Mouse (Mus musculus): ENCODE measurements at regions not wholly inside any gene's neighbourhood (a gene's known extent, or its start where the extent isn't known, plus 50 kb on each side); places are given as distances from the start of the nearest gene placed in this dataset.

- ATAC-seq (ENCODE audit: poor library complexity, severe bottlenecking): no peak
These were observed 70.7 kb downstream of the Setd4 start for GRCm38 (mm10) chr16:93533205-93533604.

- no peak for ATAC-seq (ENCODE audit: poor library complexity, severe bottlenecking)
These were observed 71.9 kb downstream of the Setd4 start for GRCm38 (mm10) chr16:93531937-93532336.

- no peak for ATAC-seq (ENCODE audit: poor library complexity, severe bottlenecking)
These were observed 81.4 kb downstream of the Setd4 start for GRCm38 (mm10) chr16:93522485-93522884.

GRCm38 (mm10) chr16:93520481-93520880 is 83.4 kb downstream of the Setd4 start:
- ATAC-seq (ENCODE audit: poor library complexity, severe bottlenecking): no peak

- no peak for ATAC-seq (ENCODE audit: poor library complexity, severe bottlenecking)
These were observed 85.2 kb downstream of the Setd4 start for GRCm38 (mm10) chr16:93518620-93519019.

GRCm38 (mm10) chr16:93516793-93517192 is 87.1 kb downstream of the Setd4 start:
- ATAC-seq (ENCODE audit: poor library complexity, severe bottlenecking): no peak

- ATAC-seq (ENCODE audit: poor library complexity, severe bottlenecking): no peak
These were observed 88.4 kb downstream of the Setd4 start for GRCm38 (mm10) chr16:93515456-93515941.

- no peak for ATAC-seq (ENCODE audit: poor library complexity, severe bottlenecking)
These were observed 90.2 kb downstream of the Setd4 start for GRCm38 (mm10) chr16:93513616-93514041.

- no peak for ATAC-seq (ENCODE audit: poor library complexity, severe bottlenecking)
These were observed 91.9 kb downstream of the Setd4 start for GRCm38 (mm10) chr16:93511988-93512387.

GRCm38 (mm10) chr16:93511517-93511916 is 92.3 kb downstream of the Setd4 start:
- ATAC-seq (ENCODE audit: poor library complexity, severe bottlenecking): no peak

GRCm38 (mm10) chr16:93498800-93499199 is 105.1 kb downstream of the Setd4 start:
- ATAC-seq (ENCODE audit: poor library complexity, severe bottlenecking): no peak

GRCm38 (mm10) chr16:93493337-93494002 is 110.4 kb downstream of the Setd4 start:
- ATAC-seq (ENCODE audit: poor library complexity, severe bottlenecking): no peak

GRCm38 (mm10) chr16:93486646-93487550 is 117.0 kb downstream of the Setd4 start:
- no peak for ATAC-seq (ENCODE audit: poor library complexity, severe bottlenecking)

GRCm38 (mm10) chr16:93469957-93470356 is 133.9 kb downstream of the Setd4 start:
- no peak for ATAC-seq (ENCODE audit: poor library complexity, severe bottlenecking)

GRCm38 (mm10) chr16:93465741-93466140 is 138.1 kb downstream of the Setd4 start:
- ATAC-seq (ENCODE audit: poor library complexity, severe bottlenecking): no peak

- no peak for ATAC-seq (ENCODE audit: poor library complexity, severe bottlenecking)
These were observed 139.0 kb downstream of the Setd4 start for GRCm38 (mm10) chr16:93464898-93465297.

- ATAC-seq (ENCODE audit: poor library complexity, severe bottlenecking): no peak
These were observed 140.5 kb downstream of the Setd4 start for GRCm38 (mm10) chr16:93463405-93463804.

- no peak for ATAC-seq (ENCODE audit: poor library complexity, severe bottlenecking)
These were observed 141.6 kb downstream of the Setd4 start for GRCm38 (mm10) chr16:93462286-93462610.

GRCm38 (mm10) chr16:93461406-93462285 is 142.2 kb downstream of the Setd4 start:
- ATAC-seq (ENCODE audit: poor library complexity, severe bottlenecking): no peak

- ATAC-seq (ENCODE audit: poor library complexity, severe bottlenecking): no peak
These were observed 144.2 kb downstream of the Setd4 start for GRCm38 (mm10) chr16:93459497-93460240.
